Mouse (Mus musculus): ENCODE measurements around the gene Rnft2.

The Rnft2 gene

GRCm38 (mm10) chr5:118244606-118245443 is at the start of gene Rnft2, which contains the start of gene 2410131K14Rik:
TSS of gene Rnft2 (minus strand) at chr5:118245116.
TSS of gene 2410131K14Rik (plus strand) at chr5:118245227.
- peak; percentile 96 for DNase-seq

GRCm38 (mm10) chr5:118294086-118294864 is 49.4 kb upstream of the Rnft2 start:
- DNase-seq, result peak; percentile 81

GRCm38 (mm10) chr5:118292476-118292875 is 47.6 kb upstream of the Rnft2 start:
- no peak for DNase-seq

GRCm38 (mm10) chr5:118291453-118291852 is 46.5 kb upstream of the Rnft2 start:
- DNase-seq, result no peak

GRCm38 (mm10) chr5:118277741-118278495 is 33.0 kb upstream of the Rnft2 start:
- DNase-seq, result no peak

GRCm38 (mm10) chr5:118276711-118277110 is 31.8 kb upstream of the Rnft2 start:
- no peak for DNase-seq

GRCm38 (mm10) chr5:118276281-118276680 is 31.4 kb upstream of the Rnft2 start:
- DNase-seq, result no peak

GRCm38 (mm10) chr5:118274546-118274945 is 29.6 kb upstream of the Rnft2 start:
- no peak for DNase-seq

- DNase-seq, result no peak
These were observed 28.5 kb upstream of the Rnft2 start for GRCm38 (mm10) chr5:118273446-118273845.

GRCm38 (mm10) chr5:118271449-118272110 is 26.7 kb upstream of the Rnft2 start:
- DNase-seq, result no peak

- peak; percentile 80 for DNase-seq
These were observed 24.1 kb upstream of the Rnft2 start for GRCm38 (mm10) chr5:118268987-118269386.

GRCm38 (mm10) chr5:118266309-118266708 is 21.4 kb upstream of the Rnft2 start:
- no peak for DNase-seq

GRCm38 (mm10) chr5:118265366-118265765 is 20.4 kb upstream of the Rnft2 start:
- no peak for DNase-seq

GRCm38 (mm10) chr5:118264279-118264678 is 19.4 kb upstream of the Rnft2 start:
- no peak for DNase-seq

- no peak for DNase-seq
These were observed 17.5 kb upstream of the Rnft2 start for GRCm38 (mm10) chr5:118262418-118262817.

- no peak for DNase-seq
These were observed 16.3 kb upstream of the Rnft2 start for GRCm38 (mm10) chr5:118261181-118261580.

GRCm38 (mm10) chr5:118260642-118261041 is 15.7 kb upstream of the Rnft2 start:
- DNase-seq, result no peak

GRCm38 (mm10) chr5:118260055-118260454 is 15.1 kb upstream of the Rnft2 start:
- DNase-seq, result no peak

GRCm38 (mm10) chr5:118259636-118260035 is 14.7 kb upstream of the Rnft2 start:
- DNase-seq, result no peak

- no peak for DNase-seq
These were observed 14.2 kb upstream of the Rnft2 start for GRCm38 (mm10) chr5:118259152-118259551.

GRCm38 (mm10) chr5:118256981-118257380 is 12.1 kb upstream of the Rnft2 start:
- DNase-seq, result no peak

- no peak for DNase-seq
These were observed 8.6 kb upstream of the Rnft2 start for GRCm38 (mm10) chr5:118253551-118253950.

GRCm38 (mm10) chr5:118250987-118251386 is 6.1 kb upstream of the Rnft2 start:
- no peak for DNase-seq

Measured in liver (tissue).